Mouse (Mus musculus) monocyte, adult 5-6 weeks (primary cell): ENCODE results near the gene Med27. TPM values are rescaled to one million over a fixed set of nuclear protein-coding genes. Genes with fewer than 3 reads are reported as not detected.

Source experiments
- ATAC-seq: fragments of 153-309, 156-312 bp; replicated peaks from 2 replicates; pipeline ENCODE4 v1.8.0; 2017; ENCODE audit warnings: mild to moderate bottlenecking; ENCODE audit not compliant: low TSS enrichment, insufficient number of reproducible peaks, severe bottlenecking, poor library complexity, low FRiP score
- total RNA-seq: library from RNA; stranded (forward); fragments of 200-1000, 200-491, 200-594 nt; gene quantifications from 3 replicates; pipeline ENCODE4 v1.2.3, GENCODE M21; 2017

Med27 gene
- total RNA-seq, 1 experiment from 2014 or later: 23.4 TPM

DNA sequence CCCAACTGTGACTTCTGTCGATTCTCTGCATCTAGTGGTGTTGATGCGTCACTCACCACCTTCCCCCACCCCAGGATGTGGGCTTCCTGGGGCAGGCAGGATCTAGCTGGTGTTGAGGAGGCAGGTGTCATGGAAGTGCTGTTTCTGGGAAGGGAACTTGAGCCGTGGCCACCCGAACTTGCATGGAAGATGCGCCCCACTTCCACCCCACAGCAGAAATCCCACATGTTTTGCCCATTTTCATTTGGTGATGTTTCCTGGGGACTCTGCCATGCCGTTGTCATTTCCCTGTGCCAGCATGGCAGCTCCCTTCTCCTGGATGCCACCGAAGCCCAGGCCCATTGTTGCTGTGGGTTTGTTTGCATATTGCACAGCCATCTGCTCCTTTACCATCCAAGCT is 42.3 kb downstream of the Med27 start:
- ATAC-seq: no peak

DNA sequence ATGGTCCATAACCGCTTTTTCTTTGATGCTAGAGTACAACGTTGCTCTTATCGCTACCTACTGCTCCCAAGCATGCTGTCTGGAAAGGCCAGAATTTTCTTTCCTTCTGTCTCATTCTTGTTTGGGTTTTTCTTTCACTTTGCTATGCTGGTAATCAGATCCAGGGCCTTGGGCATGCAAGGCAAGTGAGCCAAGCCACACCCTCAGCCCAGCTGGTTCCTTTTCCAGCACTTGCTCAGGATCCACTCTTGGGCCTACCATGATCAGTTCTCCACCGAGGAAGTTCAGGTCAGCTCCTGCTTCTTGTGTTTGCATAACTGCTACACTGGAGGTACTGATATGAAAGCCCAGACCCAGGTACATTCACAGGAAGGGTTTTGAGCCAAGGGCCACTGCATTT is 44.5 kb downstream of the Med27 start:
- ATAC-seq: no peak

DNA sequence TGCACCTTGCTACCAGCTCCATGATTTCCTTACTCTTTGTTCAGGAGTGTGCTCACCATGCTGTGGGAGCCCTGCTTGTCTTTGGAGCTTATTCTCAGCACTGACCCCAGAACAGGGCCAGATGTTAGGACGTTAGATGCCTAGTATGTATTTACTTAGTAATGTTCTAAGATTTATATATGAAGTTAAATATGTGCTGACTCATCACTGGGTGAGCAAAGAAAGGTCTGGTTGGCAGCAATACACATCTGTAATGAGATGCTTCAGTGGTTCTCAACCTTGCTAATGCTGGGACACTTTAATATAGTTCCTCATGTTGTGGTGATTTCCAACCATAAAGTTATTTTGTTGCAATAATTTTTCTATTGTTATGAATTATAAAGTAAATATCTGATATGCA is 45.4 kb downstream of the Med27 start:
- ATAC-seq: no peak

- ATAC-seq: no peak
These were observed 53.6 kb downstream of the Med27 start for GRCm38 (mm10) chr2:29400234-29400633.

- ATAC-seq: no peak
These were observed 54.2 kb downstream of the Med27 start for GRCm38 (mm10) chr2:29400812-29401211.

DNA sequence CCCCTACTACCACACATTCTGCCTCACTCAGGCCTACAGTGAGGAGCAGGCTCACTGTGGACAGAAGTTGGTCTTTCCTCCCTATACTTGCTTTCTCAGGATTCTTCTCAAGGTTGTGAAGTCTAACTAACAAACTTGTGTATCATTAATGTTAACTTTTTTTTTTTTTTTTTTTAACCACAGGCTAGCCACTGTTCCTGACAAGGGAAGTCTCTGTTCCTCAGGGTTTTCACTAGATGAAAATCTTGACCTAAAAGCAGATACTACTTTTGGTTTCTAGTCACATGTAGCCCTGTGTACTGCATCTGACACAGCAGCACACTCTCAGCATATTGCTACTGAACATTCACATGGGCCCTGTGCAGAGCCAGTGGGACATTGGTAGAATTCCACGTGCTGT is 55.2 kb downstream of the Med27 start:
- ATAC-seq: no peak

DNA sequence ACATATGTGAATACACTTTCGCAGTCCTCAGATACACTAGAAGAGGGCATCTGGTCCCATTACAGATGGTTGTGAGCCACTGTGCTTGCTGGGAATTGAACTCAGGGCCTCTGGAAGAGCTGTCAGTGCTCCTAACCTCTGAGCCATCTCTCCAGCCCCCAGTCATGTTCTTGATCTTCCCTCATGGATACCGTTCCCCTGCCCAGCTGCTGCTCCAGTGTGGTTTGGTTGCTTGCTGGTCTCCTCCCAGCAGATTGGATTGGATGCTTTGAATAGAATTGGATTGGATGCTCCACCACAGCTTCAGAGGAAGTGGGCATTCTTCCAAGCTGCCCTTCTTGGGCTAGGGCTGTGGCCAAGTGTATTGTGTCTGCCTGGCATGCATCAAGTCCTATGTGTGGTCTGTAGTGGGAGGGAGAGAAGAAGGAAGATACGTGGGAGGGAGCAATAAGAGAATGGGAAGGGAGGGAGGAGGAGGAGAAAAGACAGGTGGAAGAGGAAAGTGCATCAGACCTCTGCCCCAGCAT is 56.0 kb downstream of the Med27 start:
- ATAC-seq: no peak

DNA sequence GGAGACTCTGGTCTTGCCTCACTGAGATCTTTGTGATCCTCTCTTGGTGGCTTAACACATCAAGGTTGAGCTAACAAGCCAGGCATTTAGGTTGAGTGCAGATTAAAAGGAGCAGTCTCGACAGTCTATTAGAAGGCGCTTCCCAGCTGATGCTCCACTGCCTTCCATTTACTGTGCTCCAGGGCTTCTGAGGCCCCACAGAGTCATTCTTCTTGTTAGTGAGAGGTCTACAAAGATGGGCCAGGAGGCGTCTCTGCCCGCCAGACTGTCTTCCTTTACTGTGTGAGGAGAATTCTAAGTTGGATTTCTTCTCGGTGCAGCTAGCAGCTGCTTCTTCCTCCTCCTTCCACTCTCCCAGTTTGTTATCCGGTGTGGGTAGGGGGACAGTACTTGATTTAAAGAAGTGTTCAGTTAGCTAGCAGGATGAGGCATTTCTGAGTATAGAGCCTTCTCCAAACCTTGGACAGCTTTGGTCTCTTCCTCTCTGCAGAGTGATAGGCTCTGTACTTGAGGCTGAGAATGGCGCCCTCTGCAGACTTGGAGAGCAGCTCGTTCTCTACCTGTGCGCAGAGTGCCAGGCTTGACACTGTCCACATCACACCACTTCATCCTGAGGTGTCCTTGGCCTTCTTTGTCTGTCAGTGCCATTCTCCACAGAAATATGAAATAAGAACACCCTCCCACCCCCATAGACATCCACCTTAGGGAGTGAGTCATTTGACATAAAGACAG is 57.3 kb downstream of the Med27 start:
- no peak for ATAC-seq

DNA sequence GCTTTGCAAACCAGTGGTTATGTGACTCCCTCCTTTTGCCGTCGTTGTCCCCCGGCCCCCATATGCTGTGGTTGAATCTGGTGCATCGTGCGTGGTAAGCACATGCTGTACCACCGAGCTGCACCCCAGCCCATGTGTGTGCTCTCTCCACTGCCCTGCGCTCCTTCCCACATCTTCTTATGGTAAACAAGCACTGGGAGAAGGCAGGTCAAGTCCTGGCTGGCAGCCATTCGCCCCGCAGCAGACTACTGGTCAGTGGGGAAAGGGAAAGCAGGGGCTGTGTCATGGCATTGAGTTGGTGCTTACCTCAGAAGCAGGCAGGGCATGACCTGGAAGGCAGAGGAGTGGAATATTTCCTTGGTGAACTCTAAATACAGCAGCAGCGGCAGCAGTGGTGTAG is 58.3 kb downstream of the Med27 start:
- no peak for ATAC-seq

- ATAC-seq: no peak
These were observed 59.2 kb downstream of the Med27 start for GRCm38 (mm10) chr2:29405848-29406247.

GRCm38 (mm10) chr2:29407350-29407749 is 60.7 kb downstream of the Med27 start:
- ATAC-seq: no peak

DNA sequence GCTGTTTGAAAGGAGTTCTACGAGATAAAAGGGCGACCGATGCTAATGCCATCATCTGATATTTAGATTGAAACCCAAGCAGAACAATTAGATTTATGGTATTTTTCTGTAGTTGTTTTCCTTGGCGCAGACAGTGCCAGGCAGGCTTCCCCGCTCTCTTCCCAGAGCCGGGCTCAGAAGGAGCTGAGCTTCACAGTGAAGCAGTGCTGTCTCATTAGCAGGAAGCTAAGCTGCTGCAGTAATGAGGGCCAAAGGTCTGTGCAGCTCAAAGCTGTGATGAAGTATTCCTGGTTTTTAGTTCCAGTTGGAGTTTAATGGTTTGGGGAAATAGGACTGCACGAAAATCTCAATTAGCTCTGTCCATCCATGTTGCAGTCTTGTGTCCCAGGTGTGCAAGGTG is 61.1 kb downstream of the Med27 start:
- ATAC-seq: no peak

GRCm38 (mm10) chr2:29410884-29411283 is 64.3 kb downstream of the Med27 start:
- ATAC-seq: no peak

- ATAC-seq: no peak
These were observed 65.8 kb downstream of the Med27 start for GRCm38 (mm10) chr2:29412458-29412857.

- no peak for ATAC-seq
These were observed 66.8 kb downstream of the Med27 start for GRCm38 (mm10) chr2:29413259-29413993.

GRCm38 (mm10) chr2:29414852-29415473 is 68.3 kb downstream of the Med27 start:
- no peak for ATAC-seq

- ATAC-seq: no peak
These were observed 71.9 kb downstream of the Med27 start for GRCm38 (mm10) chr2:29418498-29418897.

- ATAC-seq: no peak
These were observed 72.8 kb downstream of the Med27 start for GRCm38 (mm10) chr2:29419434-29419833.

- no peak for ATAC-seq
These were observed 73.3 kb downstream of the Med27 start for GRCm38 (mm10) chr2:29419946-29420345.
